Mouse (Mus musculus): ENCODE measurements around the gene Actl6a. TPM values are rescaled to one million over a fixed set of nuclear protein-coding genes. Genes with fewer than 3 reads are reported as not detected.
"Not testable (repeated sequence)": the region's sequence is repeated elsewhere in the genome, so short reads cannot be mapped to it uniquely, and the experiment has no call there.

Gene Actl6a
- polyA plus RNA-seq, 1 experiment from 2014 or later = 98.4 TPM

DNA sequence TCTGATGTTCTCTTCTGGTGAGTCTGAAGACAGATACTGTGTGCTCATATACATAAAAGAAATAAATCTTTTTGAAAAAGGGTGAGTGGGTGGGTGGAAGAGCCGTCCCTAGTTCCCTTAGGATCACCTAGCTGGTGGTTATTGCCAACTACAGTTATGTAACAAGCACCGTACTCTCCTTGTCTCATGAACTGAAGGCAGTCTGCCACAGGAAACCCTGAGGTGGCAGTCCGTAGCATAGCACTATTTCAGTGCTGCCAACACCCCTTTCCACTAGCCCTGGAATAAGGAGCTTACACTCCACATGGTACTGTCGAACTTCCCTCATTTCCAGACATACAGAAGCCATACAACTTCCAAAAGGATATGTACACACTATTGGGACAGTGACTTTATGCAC is 21.8 kb downstream of the Actl6a start:
- Histone ChIP-seq H3K9ac (replicated peaks; ENCODE audit: low read length) (no peak overlapping the region), H3K27me3 (ENCODE audit: control insufficient read depth, insufficient read depth, low read length) (no peaks in the 10 kb centered on the region), H3K4me2 (ENCODE audit: low read length) (no peak overlapping the region), H3K27ac (replicated peaks; ENCODE audit: low read depth, low read length) (no peak overlapping the region), H3K9me3 (ENCODE audit: control insufficient read depth, low read length) (no peaks in the 10 kb centered on the region; the same call in 1 of the 2 replicates), H3K4me3 (replicated peaks; ENCODE audit: low read depth, low read length) (no peak overlapping the region), H3K4me1 (ENCODE audit: control insufficient read depth, insufficient read depth, low read length) (no peaks in the 10 kb centered on the region), H3K36me3 (ENCODE audit: control insufficient read depth, insufficient read depth, low read length) (peaks cover 90% of the 10 kb centered on the region)
- DNase-seq (no peak), ATAC-seq (ENCODE audit: low FRiP score, low TSS enrichment) (no peak)
- WGBS = 93% methylated on average over 4 of the region's 4 CpGs

DNA sequence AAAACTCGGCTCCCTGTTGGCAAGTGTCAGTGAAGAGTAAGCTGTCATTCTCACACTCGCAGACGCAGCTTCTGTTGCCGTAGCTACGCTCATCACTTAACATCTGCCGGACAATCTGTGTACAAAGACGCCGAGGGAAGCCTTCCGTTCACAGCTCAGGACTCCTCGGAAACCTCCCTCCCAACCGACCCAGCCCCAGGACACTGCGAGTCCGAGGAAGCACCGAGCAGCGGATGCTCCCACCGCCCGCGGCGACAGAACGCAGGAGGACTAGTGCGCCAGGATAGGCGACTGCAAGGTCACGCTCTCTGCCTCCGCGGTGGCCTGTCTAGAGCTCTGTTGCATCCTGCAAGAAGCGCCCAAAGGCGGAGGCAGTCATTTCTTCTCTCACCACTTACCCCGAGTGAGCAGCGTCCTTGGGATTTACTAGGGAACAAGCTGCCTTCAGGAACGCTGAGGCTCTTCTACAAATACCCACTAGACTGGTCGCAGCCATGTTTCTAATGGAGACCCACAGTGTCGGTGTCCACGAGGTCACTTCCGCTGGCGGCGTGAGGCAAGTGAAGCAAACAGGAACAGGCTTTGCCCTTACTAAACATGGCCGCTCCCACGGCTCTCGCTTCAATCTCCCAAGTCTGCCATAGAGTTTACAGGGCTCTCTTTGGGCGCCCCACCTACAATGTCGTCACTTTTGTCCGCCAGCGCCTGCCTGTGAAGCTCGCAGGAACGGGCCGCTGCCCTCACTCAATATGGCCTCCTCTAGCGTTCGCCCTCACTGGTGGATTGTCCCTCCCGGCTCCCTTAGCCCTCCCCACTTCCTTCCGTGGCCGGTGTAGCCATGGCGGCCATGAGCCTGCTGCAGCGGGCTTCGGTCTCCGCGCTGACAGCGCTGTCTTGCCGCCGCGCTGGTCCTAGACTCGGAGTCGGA is 30.4 kb downstream of the Actl6a start, which contains the start of gene Ndufb5:
TSS of gene Ndufb5 (plus strand) at position 747 of the 928 bp plus-strand sequence.
- H3K27me3 ChIP-seq (ENCODE audit: control insufficient read depth, insufficient read depth, low read length) = no peaks in the 10 kb centered on the region
- H3K27ac ChIP-seq (replicated peaks; ENCODE audit: low read depth, low read length) = peak within 1 kb of the TSS; percentile 85
- H3K4me1 ChIP-seq (ENCODE audit: control insufficient read depth, insufficient read depth, low read length) = peaks cover 14% of the 10 kb centered on the region
- DNase-seq = peak; percentile 99
- no peaks in the 10 kb centered on the region for H3K9me3 ChIP-seq (ENCODE audit: control insufficient read depth, low read length)
- H3K4me2 ChIP-seq (ENCODE audit: low read length) = peak within 1 kb of the TSS; percentile 73
- peak within 1 kb of the TSS; percentile 91 for H3K4me3 ChIP-seq (replicated peaks; ENCODE audit: low read depth, low read length)
- ATAC-seq (ENCODE audit: low FRiP score, low TSS enrichment) = peak; percentile 97
- under 1% methylated on average over 62 of the region's 62 CpGs for WGBS
- peak within 1 kb of the TSS; percentile 84 for H3K9ac ChIP-seq (replicated peaks; ENCODE audit: low read length)
- H3K36me3 ChIP-seq (ENCODE audit: control insufficient read depth, insufficient read depth, low read length) = peaks cover 35% of the 10 kb centered on the region

DNA sequence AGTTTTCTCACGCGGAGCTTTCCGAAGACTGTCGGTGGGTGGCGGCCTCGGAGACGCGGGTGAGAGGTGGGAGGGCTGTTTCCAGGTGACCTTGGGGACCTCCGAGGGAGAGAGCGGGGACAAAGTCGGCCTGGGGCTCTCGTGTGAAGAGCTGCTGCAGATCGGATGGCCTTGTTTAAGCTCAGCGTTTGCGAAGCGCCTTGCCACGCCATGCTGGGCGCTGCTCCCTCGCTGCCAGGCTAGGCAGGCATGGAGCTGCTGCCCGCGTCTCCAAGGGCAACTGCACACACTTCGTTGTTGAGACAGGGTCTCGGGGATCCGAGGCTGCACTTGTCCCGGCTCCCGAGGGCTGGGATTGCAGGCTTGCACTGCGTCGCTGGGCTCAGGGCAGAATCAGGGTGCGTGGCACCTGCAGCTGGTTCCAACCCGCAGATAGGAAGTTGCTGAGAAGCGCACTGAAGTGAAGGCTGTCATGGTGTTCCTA is 31.1 kb downstream of the Actl6a start, which contains the start of gene Mrpl47:
TSS of gene Mrpl47 (minus strand) at position 434 of the 484 bp plus-strand sequence.
- peak within 1 kb of the TSS; percentile 73 for H3K4me2 ChIP-seq (ENCODE audit: low read length)
- WGBS = under 1% methylated on average over 31 of the region's 31 CpGs
- no peaks in the 10 kb centered on the region for H3K27me3 ChIP-seq (ENCODE audit: control insufficient read depth, insufficient read depth, low read length)
- peaks cover 28% of the 10 kb centered on the region for H3K36me3 ChIP-seq (ENCODE audit: control insufficient read depth, insufficient read depth, low read length)
- peak within 1 kb of the TSS; percentile 91 for H3K4me3 ChIP-seq (replicated peaks; ENCODE audit: low read depth, low read length)
- H3K9ac ChIP-seq (replicated peaks; ENCODE audit: low read length) = peak within 1 kb of the TSS; percentile 84
- peak within 1 kb of the TSS; percentile 85 for H3K27ac ChIP-seq (replicated peaks; ENCODE audit: low read depth, low read length)
- H3K4me1 ChIP-seq (ENCODE audit: control insufficient read depth, insufficient read depth, low read length) = peaks cover 14% of the 10 kb centered on the region
- H3K9me3 ChIP-seq (ENCODE audit: control insufficient read depth, low read length) = no peaks in the 10 kb centered on the region
- ATAC-seq (ENCODE audit: low FRiP score, low TSS enrichment) = peak; percentile 55
- DNase-seq = no peak

DNA sequence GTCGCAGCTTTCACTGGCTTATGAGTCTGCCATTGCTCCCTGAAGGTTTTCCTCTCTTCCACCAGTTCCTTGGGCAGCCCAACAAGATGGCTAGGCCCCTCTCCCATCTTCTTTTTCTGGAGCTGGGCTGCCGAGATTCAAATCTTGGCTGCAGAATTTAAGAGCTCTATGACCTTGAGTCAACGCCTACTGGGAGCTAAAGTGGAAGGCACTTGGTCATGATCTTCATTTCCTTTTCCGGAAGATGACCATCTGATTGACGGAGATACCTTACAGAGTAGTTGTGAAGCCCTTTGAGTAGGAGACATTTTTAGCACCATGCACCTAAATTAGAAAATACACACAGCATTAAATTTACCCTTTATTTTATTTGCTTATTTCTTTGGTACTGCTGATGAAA is 32.5 kb downstream of the Actl6a start:
- no peak for ATAC-seq (ENCODE audit: low FRiP score, low TSS enrichment)
- 94% methylated on average over 5 of the region's 5 CpGs for WGBS

DNA sequence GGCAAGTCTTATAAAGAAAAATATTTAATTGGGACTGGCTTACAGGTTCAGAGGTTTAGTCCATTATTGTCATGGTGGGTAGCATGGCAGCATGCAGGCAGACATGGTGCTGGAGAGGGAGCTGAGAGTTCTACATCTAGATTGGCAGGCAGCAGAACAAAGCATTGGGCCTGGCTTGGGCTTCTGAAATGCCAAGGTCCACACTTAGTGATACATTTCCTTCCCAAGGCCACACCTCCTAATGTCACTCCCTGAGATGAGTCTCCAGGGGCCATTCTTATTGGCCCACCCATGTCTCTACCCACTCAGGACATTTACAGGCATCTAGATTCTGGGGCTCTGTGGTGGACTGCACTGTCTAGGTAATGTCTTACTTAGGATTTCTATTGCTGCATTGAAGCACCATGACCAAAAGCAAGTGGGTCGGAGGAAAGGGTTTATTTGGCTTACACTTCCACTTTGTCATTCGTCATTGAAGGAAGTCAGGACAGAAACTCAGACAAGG is 36.2 kb downstream of the Actl6a start:
- DNase-seq (no peak), ATAC-seq (ENCODE audit: low FRiP score, low TSS enrichment) (no peak)
- Histone ChIP-seq H3K27me3 (ENCODE audit: control insufficient read depth, insufficient read depth, low read length) (no peaks in the 10 kb centered on the region), H3K4me2 (ENCODE audit: low read length) (no peak overlapping the region), H3K27ac (replicated peaks; ENCODE audit: low read depth, low read length) (no peak overlapping the region), H3K4me1 (ENCODE audit: control insufficient read depth, insufficient read depth, low read length) (peaks cover 8% of the 10 kb centered on the region), H3K9ac (replicated peaks; ENCODE audit: low read length) (no peak overlapping the region), H3K4me3 (replicated peaks; ENCODE audit: low read depth, low read length) (no peak overlapping the region), H3K36me3 (ENCODE audit: control insufficient read depth, insufficient read depth, low read length) (peaks cover 33% of the 10 kb centered on the region), H3K9me3 (ENCODE audit: control insufficient read depth, low read length) (no peaks in the 10 kb centered on the region)
- 94% methylated on average over 2 of the region's 2 CpGs for WGBS

More for the DNA sequence above, 32.5 kb downstream of the Actl6a start:
- H3K9ac ChIP-seq (replicated peaks; ENCODE audit: low read length) = no peak overlapping the region
- DNase-seq = no peak
- H3K36me3 ChIP-seq (ENCODE audit: control insufficient read depth, insufficient read depth, low read length) = peaks cover 22% of the 10 kb centered on the region; the same call in 1 of the 2 replicates
- H3K4me1 ChIP-seq (ENCODE audit: control insufficient read depth, insufficient read depth, low read length) = peaks cover 14% of the 10 kb centered on the region
- no peak overlapping the region for H3K27ac ChIP-seq (replicated peaks; ENCODE audit: low read depth, low read length)
- H3K4me2 ChIP-seq (ENCODE audit: low read length) = no peak overlapping the region
- 0 out of 2 replicates have a peak overlapping the region, but pooled peaks have one; percentile 91 for H3K4me3 ChIP-seq (replicated peaks; ENCODE audit: low read depth, low read length)
- H3K27me3 ChIP-seq (ENCODE audit: control insufficient read depth, insufficient read depth, low read length) = no peaks in the 10 kb centered on the region
- no peaks in the 10 kb centered on the region for H3K9me3 ChIP-seq (ENCODE audit: control insufficient read depth, low read length)

DNA sequence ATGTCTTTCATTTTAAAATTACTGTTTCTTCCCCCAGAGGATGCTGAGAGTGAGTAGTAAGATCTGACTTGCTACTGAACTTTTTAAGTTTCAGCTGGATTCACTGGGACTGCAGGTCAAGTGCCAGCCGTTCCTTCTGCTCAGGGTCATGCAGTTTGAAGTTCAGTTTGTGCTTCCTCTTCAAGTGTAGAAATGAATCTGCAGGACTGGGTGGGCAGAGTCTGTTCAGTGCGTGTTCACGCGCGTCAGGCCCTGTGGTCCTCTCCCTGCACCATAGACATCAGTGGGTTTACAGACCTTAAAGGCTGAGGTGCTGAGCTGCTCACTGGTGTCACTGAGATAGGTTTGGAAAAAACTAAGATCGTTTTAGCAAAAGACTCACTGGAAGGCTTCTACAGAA is 38.9 kb downstream of the Actl6a start:
- Histone ChIP-seq H3K9ac (replicated peaks; ENCODE audit: low read length) (no peak overlapping the region), H3K9me3 (ENCODE audit: control insufficient read depth, low read length) (no peaks in the 10 kb centered on the region), H3K4me1 (ENCODE audit: control insufficient read depth, insufficient read depth, low read length) (no peaks in the 10 kb centered on the region), H3K27me3 (ENCODE audit: control insufficient read depth, insufficient read depth, low read length) (no peaks in the 10 kb centered on the region), H3K36me3 (ENCODE audit: control insufficient read depth, insufficient read depth, low read length) (peaks cover 49% of the 10 kb centered on the region), H3K4me2 (ENCODE audit: low read length) (no peak overlapping the region), H3K27ac (replicated peaks; ENCODE audit: low read depth, low read length) (no peak overlapping the region), H3K4me3 (replicated peaks; ENCODE audit: low read depth, low read length) (no peak overlapping the region)
- DNase-seq = no peak
- 96% methylated on average over 6 of the region's 6 CpGs for WGBS
- no peak for ATAC-seq (ENCODE audit: low FRiP score, low TSS enrichment)

DNA sequence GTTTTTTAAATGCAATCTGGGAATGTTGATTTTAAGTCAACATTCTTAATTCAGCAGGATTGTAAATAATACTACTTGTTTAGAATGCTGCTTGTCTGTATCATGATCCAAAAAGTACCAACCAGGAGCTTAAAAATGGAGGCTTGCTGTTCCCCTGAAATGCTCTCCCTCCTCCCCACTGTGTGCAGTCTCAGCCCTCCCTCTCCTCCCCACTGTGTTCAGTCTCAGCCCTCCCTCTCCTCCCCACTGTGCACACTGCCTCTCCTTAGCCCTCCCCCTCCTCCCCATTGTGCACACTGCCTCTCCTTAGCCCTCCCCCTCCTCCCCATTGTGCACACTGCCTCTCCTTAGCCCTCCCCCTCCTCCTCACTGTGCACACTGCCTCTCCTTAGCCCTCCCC is 39.3 kb downstream of the Actl6a start:
- not testable (repeated sequence) for H3K27ac ChIP-seq (replicated peaks; ENCODE audit: low read depth, low read length); H3K4me1 ChIP-seq (ENCODE audit: control insufficient read depth, insufficient read depth, low read length); H3K27me3 ChIP-seq (ENCODE audit: control insufficient read depth, insufficient read depth, low read length); H3K4me3 ChIP-seq (replicated peaks; ENCODE audit: low read depth, low read length); H3K9ac ChIP-seq (replicated peaks; ENCODE audit: low read length); H3K4me2 ChIP-seq (ENCODE audit: low read length); DNase-seq; ATAC-seq (ENCODE audit: low FRiP score, low TSS enrichment); H3K9me3 ChIP-seq (ENCODE audit: control insufficient read depth, low read length)
- peaks cover 49% of the 10 kb centered on the region for H3K36me3 ChIP-seq (ENCODE audit: control insufficient read depth, insufficient read depth, low read length)

DNA sequence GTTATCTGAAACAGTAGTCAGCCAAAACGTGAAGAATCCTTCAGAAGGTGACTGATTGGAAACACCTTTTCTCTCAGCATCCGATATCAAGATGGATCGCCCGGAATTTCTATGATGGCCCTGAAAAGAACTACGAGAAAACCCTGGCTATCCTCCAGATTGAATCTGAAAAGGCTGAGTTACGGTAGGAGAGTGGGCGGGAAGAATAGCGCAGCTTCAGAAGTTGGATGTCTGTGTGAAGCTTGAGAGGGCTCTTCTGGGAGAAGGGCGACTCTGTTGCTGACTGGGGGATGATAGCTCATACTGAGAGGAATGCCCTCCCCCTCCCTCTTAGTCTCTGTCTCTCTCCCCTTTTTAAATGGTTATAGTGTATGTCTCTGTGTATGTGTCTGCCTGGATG is 42.3 kb downstream of the Actl6a start:
- no peak for ATAC-seq (ENCODE audit: low FRiP score, low TSS enrichment)
- Histone ChIP-seq H3K36me3 (ENCODE audit: control insufficient read depth, insufficient read depth, low read length) (peaks cover 65% of the 10 kb centered on the region), H3K9ac (replicated peaks; ENCODE audit: low read length) (no peak overlapping the region), H3K4me1 (ENCODE audit: control insufficient read depth, insufficient read depth, low read length) (no peaks in the 10 kb centered on the region), H3K4me2 (ENCODE audit: low read length) (no peak overlapping the region), H3K9me3 (ENCODE audit: control insufficient read depth, low read length) (no peaks in the 10 kb centered on the region), H3K4me3 (replicated peaks; ENCODE audit: low read depth, low read length) (no peak overlapping the region), H3K27me3 (ENCODE audit: control insufficient read depth, insufficient read depth, low read length) (no peaks in the 10 kb centered on the region), H3K27ac (replicated peaks; ENCODE audit: low read depth, low read length) (no peak overlapping the region)
- no peak for DNase-seq
- 93% methylated on average over 9 of the region's 9 CpGs for WGBS
